Mouse (Mus musculus): ENCODE measurements at regions not wholly inside any gene's neighbourhood (a gene's known extent, or its start where the extent isn't known, plus 50 kb on each side); places are given as distances from the start of the nearest gene placed in this dataset.

- DNase-seq (ENCODE audit: low spot score in 2 of 2): no peak
These were observed 100.8 kb upstream of the Mgme1 start for GRCm38 (mm10) chr2:144169576-144170178.

- DNase-seq (ENCODE audit: low spot score in 2 of 2): peak; percentile 54 to 76
These were observed 98.2 kb upstream of the Mgme1 start for GRCm38 (mm10) chr2:144172100-144172770.

- DNase-seq (ENCODE audit: low spot score in 2 of 2): no peak
These were observed 96.9 kb upstream of the Mgme1 start for GRCm38 (mm10) chr2:144173358-144174106.

GRCm38 (mm10) chr2:144174366-144175035, 96.0 kb upstream of the Mgme1 start:
- DNase-seq (ENCODE audit: low spot score in 2 of 2): no peak

GRCm38 (mm10) chr2:144176508-144177170, 93.8 kb upstream of the Mgme1 start:
- no peak for DNase-seq (ENCODE audit: low spot score in 2 of 2)

GRCm38 (mm10) chr2:144177268-144177667, 93.2 kb upstream of the Mgme1 start:
- DNase-seq (ENCODE audit: low spot score in 2 of 2): no peak

GRCm38 (mm10) chr2:144177920-144178319, 92.5 kb upstream of the Mgme1 start:
- no peak for DNase-seq (ENCODE audit: low spot score in 2 of 2)

GRCm38 (mm10) chr2:144182108-144182507, 88.4 kb upstream of the Mgme1 start:
- no peak for DNase-seq (ENCODE audit: low spot score in 2 of 2)

- no peak for DNase-seq (ENCODE audit: low spot score in 2 of 2)
These were observed 87.9 kb upstream of the Mgme1 start for GRCm38 (mm10) chr2:144182542-144182941.

- no peak for DNase-seq (ENCODE audit: low spot score in 2 of 2)
These were observed 87.0 kb upstream of the Mgme1 start for GRCm38 (mm10) chr2:144183371-144183944.

GRCm38 (mm10) chr2:144185175-144185574, 85.3 kb upstream of the Mgme1 start:
- no peak for DNase-seq (ENCODE audit: low spot score in 2 of 2)

GRCm38 (mm10) chr2:144186426-144186825, 84.0 kb upstream of the Mgme1 start:
- no peak for DNase-seq (ENCODE audit: low spot score in 2 of 2)

GRCm38 (mm10) chr2:144188076-144188475, 82.4 kb upstream of the Mgme1 start:
- no peak for DNase-seq (ENCODE audit: low spot score in 2 of 2)

GRCm38 (mm10) chr2:144188485-144188884, 82.0 kb upstream of the Mgme1 start:
- DNase-seq (ENCODE audit: low spot score in 2 of 2): no peak

- no peak for DNase-seq (ENCODE audit: low spot score in 2 of 2)
These were observed 80.7 kb upstream of the Mgme1 start for GRCm38 (mm10) chr2:144189756-144190155.

GRCm38 (mm10) chr2:144191018-144191417, 79.4 kb upstream of the Mgme1 start:
- no peak for DNase-seq (ENCODE audit: low spot score in 2 of 2)

GRCm38 (mm10) chr2:144191707-144192106, 78.8 kb upstream of the Mgme1 start:
- no peak for DNase-seq (ENCODE audit: low spot score in 2 of 2)

- no peak for DNase-seq (ENCODE audit: low spot score in 2 of 2)
These were observed 78.0 kb upstream of the Mgme1 start for GRCm38 (mm10) chr2:144192428-144192827.

GRCm38 (mm10) chr2:144195851-144196250, 74.6 kb upstream of the Mgme1 start:
- no peak for DNase-seq (ENCODE audit: low spot score in 2 of 2)

- DNase-seq (ENCODE audit: low spot score in 2 of 2): no peak
These were observed 73.3 kb upstream of the Mgme1 start for GRCm38 (mm10) chr2:144197139-144197538.

GRCm38 (mm10) chr2:144198326-144199051, 72.0 kb upstream of the Mgme1 start:
- DNase-seq (ENCODE audit: low spot score in 2 of 2): no peak

Measured in frontal cortex, postnatal 25 days (tissue).